Mouse (Mus musculus) ES-Bruce4 (cell line): ENCODE results near the gene Rbp3.

Experiments
- CTCF ChIP-seq: IDR thresholded peaks from one replicate; pipeline ENCODE4 v1.8.1; 2011; ENCODE audit warnings: low read depth, low read length
- EP300 ChIP-seq: IDR thresholded peaks from 2 replicates; pipeline ENCODE4 v1.6.1; 2011; ENCODE audit warnings: low read depth, low read length; ENCODE audit not compliant: insufficient read depth
- POLR2A ChIP-seq: IDR thresholded peaks from one replicate; pipeline ENCODE4 v1.8.1; 2011; ENCODE audit warnings: low read length; ENCODE audit not compliant: insufficient read depth

DNA sequence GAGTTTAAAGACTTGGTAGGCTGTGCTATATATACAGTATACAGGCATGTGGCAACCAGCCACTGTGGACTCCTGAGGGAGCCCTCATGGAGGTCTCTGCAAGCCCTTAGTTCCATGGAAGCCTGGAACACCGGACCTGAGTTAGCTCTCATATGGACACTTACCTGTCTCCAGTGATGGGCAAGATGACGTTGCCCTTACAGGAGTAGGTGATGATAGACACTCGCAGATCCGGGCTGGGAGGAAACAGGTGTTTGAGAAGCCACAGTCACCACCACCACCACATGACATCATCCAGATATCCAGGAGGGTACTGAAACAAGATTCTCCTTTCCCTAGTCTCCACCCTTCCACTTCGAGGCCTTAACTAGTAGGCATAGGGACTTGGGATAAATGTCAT is 48.6 kb downstream of the Rbp3 start:
- TF ChIP-seq CTCF (no peak), POLR2A (no peak), EP300 (no peak)
